Mouse (Mus musculus) hindbrain, embryonic 11.5 days (tissue): ENCODE measurements around the gene Atl1. TPM values are rescaled to one million over a fixed set of nuclear protein-coding genes. Genes with fewer than 3 reads are reported as not detected.

Experiments used
- ATAC-seq: fragments of 200-750 bp; cut with Nextera tagmentation; 2 replicates; pipeline ENCODE4 v1.8.0; 2017; ENCODE audit warnings: mild to moderate bottlenecking, moderate TSS enrichment, moderate library complexity; ENCODE audit not compliant: low FRiP score
- DNase-seq: peaks from one replicate; pipeline ENCODE4 v3.0.0-alpha.2; 2015; ENCODE audit warnings: low spot score
- H3K27ac ChIP-seq: fragments of 300-500 bp; sonication (generic); 2 replicates; pipeline ENCODE4 v1.5.1; 2014; ENCODE audit warnings: mild to moderate bottlenecking, low read depth, low read length
- H3K27me3 ChIP-seq: fragments of 300-500 bp; sonication (generic); 2 replicates; pipeline ENCODE4 v1.6.1; 2014; ENCODE audit warnings: mild to moderate bottlenecking, low read length, moderate library complexity, mixed read lengths; ENCODE audit not compliant: control insufficient read depth, insufficient read depth
- H3K36me3 ChIP-seq: fragments of 300-500 bp; sonication (generic); 2 replicates; pipeline ENCODE4 v1.6.1; 2014; ENCODE audit warnings: mild to moderate bottlenecking, low read length, moderate library complexity, mixed read lengths; ENCODE audit not compliant: control insufficient read depth, insufficient read depth
- H3K4me1 ChIP-seq: fragments of 300-500 bp; sonication (generic); replicated peaks from 2 replicates; pipeline ENCODE4 v1.6.1; 2014; ENCODE audit warnings: low read length, mixed read lengths; ENCODE audit not compliant: control insufficient read depth, insufficient read depth
- H3K4me2 ChIP-seq: fragments of 300-500 bp; sonication (generic); replicated peaks from 2 replicates; pipeline ENCODE4 v1.6.1; 2014; ENCODE audit warnings: mild to moderate bottlenecking, low read depth, low read length
- H3K4me3 ChIP-seq: fragments of 300-500 bp; sonication (generic); 2 replicates; pipeline ENCODE4 v1.5.1; 2014; ENCODE audit warnings: low read depth, low read length
- H3K9ac ChIP-seq: fragments of 300-500 bp; sonication (generic); 2 replicates; pipeline ENCODE4 v1.6.1; 2014; ENCODE audit warnings: low read depth, low read length
- H3K9me3 ChIP-seq: fragments of 300-500 bp; sonication (generic); 2 replicates; pipeline ENCODE4 v1.6.1; 2016; ENCODE audit warnings: low read length; ENCODE audit not compliant: control insufficient read depth
- WGBS: fragments of 180-500 bp; shearing (Covaris S2); extraction: QIAGEN DNeasy Blood & Tissue Kit; methylation state at CpG from one replicate; pipeline ENCODE4 v1.1.7; 2014; 5-methylcytosine and 5-hydroxymethylcytosine counted together
- polyA plus RNA-seq: library from polyadenylated mRNA; unstranded; fragments of >200 nt; fragmentation: Nextera tagmentation; extraction: Ambion mirVana; gene quantifications from 2 replicates; pipeline ENCODE4 v1.2.1, GENCODE M21; 2014

Atl1 gene
- polyA plus RNA-seq, 1 experiment from 2014 or later = 54.7 TPM

DNA sequence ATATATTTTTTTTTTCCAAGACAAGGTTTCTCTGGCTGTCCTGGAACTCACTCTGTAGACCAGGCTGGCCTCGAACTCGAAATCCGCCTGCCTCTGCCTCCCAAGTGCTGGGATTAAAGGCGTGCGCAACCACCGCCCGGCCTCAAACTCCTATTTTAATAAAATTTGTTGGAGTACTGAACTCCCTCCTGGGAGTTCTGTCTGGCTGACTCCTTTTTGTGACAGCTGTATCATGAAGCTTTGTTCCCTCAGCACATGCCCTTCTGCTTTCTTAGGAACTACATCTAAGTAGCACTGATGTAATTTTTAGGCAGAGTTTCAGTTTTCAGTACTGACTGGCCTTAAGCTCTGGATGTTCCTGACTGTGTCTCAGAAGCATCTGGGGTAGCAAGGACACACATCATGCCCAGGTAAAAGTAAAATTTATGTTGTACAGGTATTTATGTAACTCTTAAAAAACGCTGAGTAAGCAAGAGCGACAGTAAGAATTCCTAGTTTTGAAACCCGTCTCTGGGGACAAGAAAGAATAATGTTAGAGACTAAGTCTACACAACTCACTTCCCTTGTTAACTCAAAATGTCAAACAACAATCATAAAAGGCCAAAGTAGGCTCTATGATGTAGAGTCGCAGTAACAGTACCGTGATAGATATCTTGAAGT is 36.6 kb upstream of the Atl1 start:
- Histone ChIP-seq H3K9me3 (no peaks in the 10 kb centered on the region), H3K4me3 (no peak overlapping the region), H3K27ac (no peak overlapping the region), H3K4me1 (no peaks in the 10 kb centered on the region), H3K27me3 (no peaks in the 10 kb centered on the region), H3K36me3 (no peaks in the 10 kb centered on the region), H3K9ac (no peak overlapping the region), H3K4me2 (no peak overlapping the region)
- ATAC-seq (no peak), DNase-seq (no peak)
- 96% methylated on average over 12 of the region's 12 CpGs for WGBS

DNA sequence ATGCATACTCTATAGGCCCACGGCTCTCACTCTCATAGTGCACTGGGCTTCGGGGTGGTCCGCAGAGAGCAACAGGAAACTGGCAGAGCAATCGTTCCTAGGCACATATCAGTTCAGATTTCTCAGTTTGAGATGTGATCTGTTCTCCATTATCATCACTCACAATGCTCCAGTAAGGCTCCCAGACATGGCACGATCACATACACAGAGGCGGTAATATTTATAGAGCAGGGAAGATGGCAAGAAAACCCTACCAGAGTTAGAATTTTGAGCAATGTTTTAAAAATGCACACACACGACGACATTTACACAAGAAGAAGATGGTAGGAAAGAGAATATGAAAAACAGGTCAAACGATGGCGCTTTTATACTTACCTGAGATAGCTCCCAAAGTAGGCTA is 36.0 kb upstream of the Atl1 start:
- H3K4me2 ChIP-seq = no peak overlapping the region
- no peak overlapping the region for H3K27ac ChIP-seq
- H3K4me1 ChIP-seq = no peaks in the 10 kb centered on the region
- no peaks in the 10 kb centered on the region for H3K9me3 ChIP-seq
- no peaks in the 10 kb centered on the region for H3K27me3 ChIP-seq
- H3K36me3 ChIP-seq = no peaks in the 10 kb centered on the region
- no peak overlapping the region for H3K4me3 ChIP-seq
- DNase-seq (no peak), ATAC-seq (no peak)
- no peak overlapping the region for H3K9ac ChIP-seq
- WGBS = 95% methylated on average over 10 of the region's 10 CpGs

- Histone ChIP-seq H3K4me3 (no peak overlapping the region), H3K4me2 (no peak overlapping the region), H3K4me1 (no peaks in the 10 kb centered on the region), H3K36me3 (no peaks in the 10 kb centered on the region), H3K9ac (no peak overlapping the region), H3K9me3 (no peaks in the 10 kb centered on the region), H3K27ac (no peak overlapping the region), H3K27me3 (no peaks in the 10 kb centered on the region)
- WGBS = 93% methylated on average over 2 of the region's 2 CpGs
- ATAC-seq = no peak
- no peak for DNase-seq
These were observed 34.8 kb upstream of the Atl1 start for GRCm38 (mm10) chr12:69857597-69857996.

- H3K4me1 ChIP-seq = no peaks in the 10 kb centered on the region
- WGBS = 86% methylated on average over 4 of the region's 4 CpGs
- no peaks in the 10 kb centered on the region for H3K27me3 ChIP-seq
- H3K9ac ChIP-seq = no peak overlapping the region
- DNase-seq (no peak), ATAC-seq (no peak)
- H3K4me3 ChIP-seq = no peak overlapping the region
- H3K36me3 ChIP-seq = no peaks in the 10 kb centered on the region
- H3K9me3 ChIP-seq = no peaks in the 10 kb centered on the region
- no peak overlapping the region for H3K4me2 ChIP-seq
- H3K27ac ChIP-seq = no peak overlapping the region
These were observed 33.6 kb upstream of the Atl1 start for GRCm38 (mm10) chr12:69858847-69859246.

- H3K4me2 ChIP-seq = no peak overlapping the region
- H3K4me1 ChIP-seq = no peaks in the 10 kb centered on the region
- ATAC-seq (no peak), DNase-seq (no peak)
- no peaks in the 10 kb centered on the region for H3K27me3 ChIP-seq
- no peak overlapping the region for H3K27ac ChIP-seq
- 83% methylated on average over 5 of the region's 5 CpGs for WGBS
- H3K4me3 ChIP-seq = no peak overlapping the region
- H3K9me3 ChIP-seq = no peaks in the 10 kb centered on the region
- no peak overlapping the region for H3K9ac ChIP-seq
- H3K36me3 ChIP-seq = no peaks in the 10 kb centered on the region
These were observed 28.9 kb upstream of the Atl1 start for GRCm38 (mm10) chr12:69863505-69863904.

DNA sequence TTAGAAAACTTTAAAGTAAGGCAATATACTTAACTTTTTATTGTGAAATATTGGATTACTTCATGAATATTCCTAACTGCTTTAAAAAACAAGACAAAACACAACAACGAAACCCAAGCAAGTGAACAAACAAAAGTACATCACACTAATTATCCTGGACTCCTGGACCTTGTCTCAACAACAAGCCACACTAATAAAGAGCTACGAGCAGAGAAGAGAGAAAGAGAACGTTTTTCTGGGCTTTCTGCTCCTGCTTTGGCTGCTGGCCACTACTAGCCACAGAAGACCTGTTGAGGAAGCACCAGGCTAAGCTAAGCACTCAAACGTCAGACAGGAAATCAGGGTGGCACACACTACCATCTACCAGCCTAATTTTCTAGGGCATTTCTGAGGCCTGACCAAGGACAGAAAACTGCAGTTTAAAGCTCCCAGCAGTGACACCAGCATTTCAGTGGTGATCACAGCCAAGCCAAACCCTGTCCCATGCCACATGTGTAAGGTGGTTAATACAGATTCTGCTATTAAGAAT is 28.2 kb upstream of the Atl1 start:
- Histone ChIP-seq H3K27ac (no peak overlapping the region), H3K9me3 (no peaks in the 10 kb centered on the region), H3K36me3 (no peaks in the 10 kb centered on the region), H3K4me3 (no peak overlapping the region), H3K4me2 (no peak overlapping the region), H3K27me3 (no peaks in the 10 kb centered on the region), H3K4me1 (no peaks in the 10 kb centered on the region), H3K9ac (no peak overlapping the region)
- no peak for DNase-seq
- ATAC-seq = no peak
- 82% methylated on average over 4 of the region's 4 CpGs for WGBS

DNA sequence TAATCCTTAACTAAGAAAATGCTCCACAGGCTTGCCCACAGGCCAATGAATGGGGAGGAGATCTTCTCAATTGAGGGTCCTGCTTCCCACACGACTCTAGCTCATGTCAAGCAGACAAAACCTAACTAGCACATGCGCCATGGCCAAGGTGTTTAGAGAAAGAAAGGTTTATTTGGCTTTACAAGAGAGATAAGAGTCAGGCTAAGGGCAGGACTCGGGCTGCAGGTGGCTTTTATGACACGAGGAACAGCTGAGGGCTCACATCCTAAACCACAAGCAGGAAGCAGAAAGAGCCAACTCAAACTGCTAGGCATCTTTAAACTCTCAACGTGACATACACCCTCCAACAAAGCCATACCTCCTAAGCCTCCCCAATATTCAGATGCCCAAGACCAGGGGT is 25.1 kb upstream of the Atl1 start:
- H3K27ac ChIP-seq = no peak overlapping the region
- WGBS = 89% methylated on average over 5 of the region's 5 CpGs
- H3K4me1 ChIP-seq = no peaks in the 10 kb centered on the region
- no peak overlapping the region for H3K4me2 ChIP-seq
- no peak for DNase-seq
- no peak overlapping the region for H3K4me3 ChIP-seq
- no peak for ATAC-seq
- H3K9ac ChIP-seq = no peak overlapping the region
- H3K27me3 ChIP-seq = no peaks in the 10 kb centered on the region
- H3K36me3 ChIP-seq = no peaks in the 10 kb centered on the region
- no peaks in the 10 kb centered on the region for H3K9me3 ChIP-seq

DNA sequence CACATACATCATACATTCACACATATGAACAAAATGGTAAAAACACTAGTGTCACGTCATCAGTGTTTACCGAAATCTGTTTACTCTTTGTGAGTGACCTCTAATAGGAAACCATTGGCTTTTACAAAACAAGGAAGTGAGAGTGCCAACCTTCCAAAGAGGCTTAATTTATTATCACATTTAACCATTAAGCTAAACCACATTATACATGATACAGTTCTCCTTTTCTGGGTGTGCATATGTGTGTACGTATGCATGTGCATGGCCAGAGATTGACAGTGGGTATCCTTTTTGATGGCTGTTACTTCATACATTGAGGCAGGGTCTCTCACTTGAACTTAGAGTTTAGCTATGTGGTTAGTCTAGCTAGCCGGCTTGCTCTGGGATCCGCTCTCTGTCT is 20.8 kb upstream of the Atl1 start:
- no peaks in the 10 kb centered on the region for H3K4me1 ChIP-seq
- 95% methylated on average over 5 of the region's 5 CpGs for WGBS
- no peak overlapping the region for H3K4me2 ChIP-seq
- H3K36me3 ChIP-seq = no peaks in the 10 kb centered on the region
- no peaks in the 10 kb centered on the region for H3K27me3 ChIP-seq
- no peak for DNase-seq
- no peak overlapping the region for H3K9ac ChIP-seq
- H3K4me3 ChIP-seq = no peak overlapping the region
- no peak overlapping the region for H3K27ac ChIP-seq
- H3K9me3 ChIP-seq = no peaks in the 10 kb centered on the region
- no peak for ATAC-seq

DNA sequence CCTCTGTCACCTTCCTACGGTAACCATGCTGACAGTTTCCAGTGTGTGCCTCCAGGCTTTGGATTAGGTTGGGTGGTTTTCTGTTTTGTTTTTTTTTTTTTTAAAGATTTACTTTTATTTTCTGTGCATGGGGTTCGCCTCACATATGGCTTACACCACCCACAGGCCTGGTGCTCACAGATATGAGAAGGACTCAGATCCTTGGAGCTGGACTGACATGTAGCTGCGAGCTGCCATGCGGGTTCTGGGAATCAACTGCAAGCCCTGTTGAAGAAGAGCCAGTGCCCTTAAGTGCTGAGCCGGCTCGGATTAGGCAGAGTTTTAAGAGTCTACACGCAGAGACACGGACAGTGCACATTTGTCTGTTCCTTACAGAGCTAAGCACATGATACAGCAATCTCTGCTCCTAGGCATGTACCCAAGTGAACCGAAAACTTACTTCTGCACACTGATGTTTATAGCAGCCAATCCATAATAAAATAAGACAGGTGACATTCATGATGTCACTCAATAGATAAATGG is 14.5 kb upstream of the Atl1 start:
- no peaks in the 10 kb centered on the region for H3K4me1 ChIP-seq
- 94% methylated on average over 9 of the region's 9 CpGs for WGBS
- no peaks in the 10 kb centered on the region for H3K27me3 ChIP-seq
- H3K4me3 ChIP-seq = no peak overlapping the region
- no peak overlapping the region for H3K9ac ChIP-seq
- no peak overlapping the region for H3K4me2 ChIP-seq
- ATAC-seq = no peak
- no peak overlapping the region for H3K27ac ChIP-seq
- H3K36me3 ChIP-seq = no peaks in the 10 kb centered on the region
- DNase-seq = no peak
- H3K9me3 ChIP-seq = no peaks in the 10 kb centered on the region
